Mouse (Mus musculus): ENCODE measurements around the gene Gm21976. TPM values are rescaled to one million over a fixed set of nuclear protein-coding genes. Genes with fewer than 3 reads are reported as not detected.

The Gm21976 gene
- polyA plus RNA-seq, 1 experiment from 2014 or later = not detected

- H3K4me2 ChIP-seq (replicated peaks; ENCODE audit: low read depth, low read length) = no peak overlapping the region
- no peaks in the 10 kb centered on the region for H3K36me3 ChIP-seq (ENCODE audit: insufficient read depth, low read length)
- no peak overlapping the region for H3K9ac ChIP-seq (replicated peaks; ENCODE audit: low read length)
- H3K4me3 ChIP-seq (ENCODE audit: low read length) = no peak overlapping the region
- no peaks in the 10 kb centered on the region for H3K4me1 ChIP-seq (ENCODE audit: insufficient read depth, low read length)
- no peaks in the 10 kb centered on the region for H3K27me3 ChIP-seq (ENCODE audit: insufficient read depth, low read length)
- H3K27ac ChIP-seq (ENCODE audit: low read length) = no peak overlapping the region
- ATAC-seq (ENCODE audit: low FRiP score, low TSS enrichment) = 0 out of 2 replicates have a peak, but pooled peaks have one; percentile 39
- WGBS = 85% methylated on average over 8 of the region's 8 CpGs
- H3K9me3 ChIP-seq (ENCODE audit: low read length) = no peaks in the 10 kb centered on the region
Measured at GRCm38 (mm10) chr13:98291712-98292111, 12.0 kb downstream of the Gm21976 start.

GRCm38 (mm10) chr13:98296072-98296471, 16.4 kb downstream of the Gm21976 start:
- H3K27me3 ChIP-seq (ENCODE audit: insufficient read depth, low read length) = no peaks in the 10 kb centered on the region
- WGBS = 45% methylated on average over 5 of the region's 5 CpGs
- H3K4me3 ChIP-seq (ENCODE audit: low read length) = no peak overlapping the region
- no peaks in the 10 kb centered on the region for H3K9me3 ChIP-seq (ENCODE audit: low read length)
- no peak overlapping the region for H3K9ac ChIP-seq (replicated peaks; ENCODE audit: low read length)
- ATAC-seq (ENCODE audit: low FRiP score, low TSS enrichment) = no peak
- H3K4me1 ChIP-seq (ENCODE audit: insufficient read depth, low read length) = no peaks in the 10 kb centered on the region
- H3K27ac ChIP-seq (ENCODE audit: low read length) = no peak overlapping the region
- no peak overlapping the region for H3K4me2 ChIP-seq (replicated peaks; ENCODE audit: low read depth, low read length)
- H3K36me3 ChIP-seq (ENCODE audit: insufficient read depth, low read length) = no peaks in the 10 kb centered on the region

- 91% methylated on average over 6 of the region's 6 CpGs for WGBS
- Histone ChIP-seq H3K4me3 (ENCODE audit: low read length) (no peak overlapping the region), H3K4me2 (replicated peaks; ENCODE audit: low read depth, low read length) (no peak overlapping the region), H3K27me3 (ENCODE audit: insufficient read depth, low read length) (no peaks in the 10 kb centered on the region), H3K36me3 (ENCODE audit: insufficient read depth, low read length) (no peaks in the 10 kb centered on the region), H3K27ac (ENCODE audit: low read length) (no peak overlapping the region), H3K4me1 (ENCODE audit: insufficient read depth, low read length) (no peaks in the 10 kb centered on the region), H3K9me3 (ENCODE audit: low read length) (no peaks in the 10 kb centered on the region), H3K9ac (replicated peaks; ENCODE audit: low read length) (no peak overlapping the region)
- no peak for ATAC-seq (ENCODE audit: low FRiP score, low TSS enrichment)
Measured at GRCm38 (mm10) chr13:98297883-98298482, 18.3 kb downstream of the Gm21976 start.

GRCm38 (mm10) chr13:98298833-98299758, 19.4 kb downstream of the Gm21976 start:
- Histone ChIP-seq H3K4me1 (ENCODE audit: insufficient read depth, low read length) (no peaks in the 10 kb centered on the region), H3K4me2 (replicated peaks; ENCODE audit: low read depth, low read length) (peak overlapping the region; percentile 32), H3K36me3 (ENCODE audit: insufficient read depth, low read length) (no peaks in the 10 kb centered on the region), H3K27me3 (ENCODE audit: insufficient read depth, low read length) (no peaks in the 10 kb centered on the region), H3K4me3 (ENCODE audit: low read length) (0 out of 2 replicates have a peak overlapping the region, but pooled peaks have one; percentile 8), H3K9me3 (ENCODE audit: low read length) (no peaks in the 10 kb centered on the region), H3K27ac (ENCODE audit: low read length) (no peak overlapping the region), H3K9ac (replicated peaks; ENCODE audit: low read length) (no peak overlapping the region)
- ATAC-seq (ENCODE audit: low FRiP score, low TSS enrichment) = peak; percentile 70
- WGBS = 51% methylated on average over 21 of the region's 21 CpGs

GRCm38 (mm10) chr13:98305257-98305656, 25.6 kb downstream of the Gm21976 start:
- ATAC-seq (ENCODE audit: low FRiP score, low TSS enrichment) = no peak
- H3K9me3 ChIP-seq (ENCODE audit: low read length) = no peaks in the 10 kb centered on the region
- H3K4me1 ChIP-seq (ENCODE audit: insufficient read depth, low read length) = no peaks in the 10 kb centered on the region
- no peak overlapping the region for H3K27ac ChIP-seq (ENCODE audit: low read length)
- H3K27me3 ChIP-seq (ENCODE audit: insufficient read depth, low read length) = no peaks in the 10 kb centered on the region
- no peak overlapping the region for H3K9ac ChIP-seq (replicated peaks; ENCODE audit: low read length)
- peaks cover 12% of the 10 kb centered on the region for H3K36me3 ChIP-seq (ENCODE audit: insufficient read depth, low read length)
- H3K4me3 ChIP-seq (ENCODE audit: low read length) = no peak overlapping the region
- 90% methylated on average over 9 of the region's 9 CpGs for WGBS
- H3K4me2 ChIP-seq (replicated peaks; ENCODE audit: low read depth, low read length) = no peak overlapping the region

GRCm38 (mm10) chr13:98306393-98306792, 26.7 kb downstream of the Gm21976 start:
- Histone ChIP-seq H3K4me1 (ENCODE audit: insufficient read depth, low read length) (no peaks in the 10 kb centered on the region), H3K36me3 (ENCODE audit: insufficient read depth, low read length) (peaks cover 23% of the 10 kb centered on the region), H3K27me3 (ENCODE audit: insufficient read depth, low read length) (no peaks in the 10 kb centered on the region), H3K4me3 (ENCODE audit: low read length) (no peak overlapping the region), H3K9me3 (ENCODE audit: low read length) (no peaks in the 10 kb centered on the region), H3K9ac (replicated peaks; ENCODE audit: low read length) (no peak overlapping the region), H3K27ac (ENCODE audit: low read length) (no peak overlapping the region), H3K4me2 (replicated peaks; ENCODE audit: low read depth, low read length) (no peak overlapping the region)
- 52% methylated on average over 5 of the region's 5 CpGs for whole genome bisulfite sequencing
- ATAC-seq (ENCODE audit: low FRiP score, low TSS enrichment) = no peak

GRCm38 (mm10) chr13:98306852-98307475, 27.3 kb downstream of the Gm21976 start:
- no peak overlapping the region for H3K4me3 ChIP-seq (ENCODE audit: low read length)
- no peak overlapping the region for H3K9ac ChIP-seq (replicated peaks; ENCODE audit: low read length)
- 40% methylated on average over 14 of the region's 14 CpGs for WGBS
- no peaks in the 10 kb centered on the region for H3K27me3 ChIP-seq (ENCODE audit: insufficient read depth, low read length)
- H3K36me3 ChIP-seq (ENCODE audit: insufficient read depth, low read length) = peaks cover 28% of the 10 kb centered on the region
- no peak overlapping the region for H3K4me2 ChIP-seq (replicated peaks; ENCODE audit: low read depth, low read length)
- H3K4me1 ChIP-seq (ENCODE audit: insufficient read depth, low read length) = no peaks in the 10 kb centered on the region
- H3K9me3 ChIP-seq (ENCODE audit: low read length) = no peaks in the 10 kb centered on the region
- ATAC-seq (ENCODE audit: low FRiP score, low TSS enrichment) = no peak
- no peak overlapping the region for H3K27ac ChIP-seq (ENCODE audit: low read length)

- H3K4me1 ChIP-seq (ENCODE audit: insufficient read depth, low read length) = no peaks in the 10 kb centered on the region
- H3K4me2 ChIP-seq (replicated peaks; ENCODE audit: low read depth, low read length) = no peak overlapping the region
- peaks cover 35% of the 10 kb centered on the region for H3K36me3 ChIP-seq (ENCODE audit: insufficient read depth, low read length)
- H3K27me3 ChIP-seq (ENCODE audit: insufficient read depth, low read length) = no peaks in the 10 kb centered on the region
- H3K4me3 ChIP-seq (ENCODE audit: low read length) = no peak overlapping the region
- no peaks in the 10 kb centered on the region for H3K9me3 ChIP-seq (ENCODE audit: low read length)
- no peak overlapping the region for H3K27ac ChIP-seq (ENCODE audit: low read length)
- no peak overlapping the region for H3K9ac ChIP-seq (replicated peaks; ENCODE audit: low read length)
- WGBS = 87% methylated on average over 5 of the region's 5 CpGs
- ATAC-seq (ENCODE audit: low FRiP score, low TSS enrichment) = no peak
Measured at GRCm38 (mm10) chr13:98308004-98308403, 28.3 kb downstream of the Gm21976 start.

- H3K4me2 ChIP-seq (replicated peaks; ENCODE audit: low read depth, low read length) = no peak overlapping the region
- no peaks in the 10 kb centered on the region for H3K4me1 ChIP-seq (ENCODE audit: insufficient read depth, low read length)
- ATAC-seq (ENCODE audit: low FRiP score, low TSS enrichment) = no peak
- H3K9ac ChIP-seq (replicated peaks; ENCODE audit: low read length) = no peak overlapping the region
- H3K36me3 ChIP-seq (ENCODE audit: insufficient read depth, low read length) = peaks cover 40% of the 10 kb centered on the region
- no peak overlapping the region for H3K4me3 ChIP-seq (ENCODE audit: low read length)
- WGBS = 81% methylated on average over 4 of the region's 4 CpGs
- H3K27ac ChIP-seq (ENCODE audit: low read length) = no peak overlapping the region
- H3K27me3 ChIP-seq (ENCODE audit: insufficient read depth, low read length) = no peaks in the 10 kb centered on the region
- no peaks in the 10 kb centered on the region for H3K9me3 ChIP-seq (ENCODE audit: low read length)
Measured at GRCm38 (mm10) chr13:98308724-98309123, 29.0 kb downstream of the Gm21976 start.

Data from kidney, embryonic 16.5 days (tissue).